Mouse (Mus musculus): ENCODE measurements around the gene St6galnac5. TPM values are rescaled to one million over a fixed set of nuclear protein-coding genes. Genes with fewer than 3 reads are reported as not detected.

Gene St6galnac5
- polyA plus RNA-seq, 1 experiment from 2014 or later = 0.12 TPM

GRCm38 (mm10) chr3:152861978-152862377, 120.1 kb downstream of the St6galnac5 start:
- Histone ChIP-seq H3K9me3 (ENCODE audit: control insufficient read depth, low read length) (0 out of 2 replicates have a peak, but pooled peaks cover 4% of the 10 kb centered on the region), H3K9ac (ENCODE audit: low read length) (no peak overlapping the region), H3K4me1 (ENCODE audit: control insufficient read depth in 2 of 2, insufficient read depth in 2 of 2, low read length in 2 of 2) (no peaks in the 10 kb centered on the region), H3K36me3 (ENCODE audit: control insufficient read depth, insufficient read depth, low read length) (no peaks in the 10 kb centered on the region), H3K4me2 (ENCODE audit: low read length) (no peak overlapping the region), H3K4me3 (ENCODE audit: control insufficient read depth in 1 of 2, insufficient read depth in 1 of 2, low read depth in 1 of 2, low read length in 2 of 2) (no peak overlapping the region), H3K27ac (replicated peaks in 1 of 2; ENCODE audit: control insufficient read depth in 1 of 2, insufficient read depth in 1 of 2, low read depth in 2 of 2, low read length in 2 of 2) (no peak overlapping the region), H3K27me3 (ENCODE audit: control insufficient read depth, insufficient read depth, low read length) (no peaks in the 10 kb centered on the region)
- WGBS = 73% methylated on average over 1 of the region's 1 CpGs
- no peak for ATAC-seq (ENCODE audit: insufficient number of reproducible peaks, insufficient read depth, low FRiP score, low read depth)

GRCm38 (mm10) chr3:152861450-152861849, 120.6 kb downstream of the St6galnac5 start:
- H3K4me2 ChIP-seq (ENCODE audit: low read length) = no peak overlapping the region
- no peaks in the 10 kb centered on the region for H3K36me3 ChIP-seq (ENCODE audit: control insufficient read depth, insufficient read depth, low read length)
- 0 out of 2 replicates have a peak, but pooled peaks cover 4% of the 10 kb centered on the region for H3K9me3 ChIP-seq (ENCODE audit: control insufficient read depth, low read length)
- H3K4me3 ChIP-seq (ENCODE audit: control insufficient read depth in 1 of 2, insufficient read depth in 1 of 2, low read depth in 1 of 2, low read length in 2 of 2) = no peak overlapping the region
- H3K27ac ChIP-seq (replicated peaks in 1 of 2; ENCODE audit: control insufficient read depth in 1 of 2, insufficient read depth in 1 of 2, low read depth in 2 of 2, low read length in 2 of 2) = no peak overlapping the region
- no peaks in the 10 kb centered on the region for H3K27me3 ChIP-seq (ENCODE audit: control insufficient read depth, insufficient read depth, low read length)
- WGBS = 86% methylated on average over 4 of the region's 4 CpGs
- ATAC-seq (ENCODE audit: insufficient number of reproducible peaks, insufficient read depth, low FRiP score, low read depth) = no peak
- no peak overlapping the region for H3K9ac ChIP-seq (ENCODE audit: low read length)
- H3K4me1 ChIP-seq (ENCODE audit: control insufficient read depth in 2 of 2, insufficient read depth in 2 of 2, low read length in 2 of 2) = no peaks in the 10 kb centered on the region

GRCm38 (mm10) chr3:152856095-152856494, 126.0 kb downstream of the St6galnac5 start:
- no peak overlapping the region for H3K4me2 ChIP-seq (ENCODE audit: low read length)
- no peaks in the 10 kb centered on the region for H3K4me1 ChIP-seq (ENCODE audit: control insufficient read depth in 2 of 2, insufficient read depth in 2 of 2, low read length in 2 of 2)
- no peak overlapping the region for H3K4me3 ChIP-seq (ENCODE audit: control insufficient read depth in 1 of 2, insufficient read depth in 1 of 2, low read depth in 1 of 2, low read length in 2 of 2)
- no peaks in the 10 kb centered on the region for H3K27me3 ChIP-seq (ENCODE audit: control insufficient read depth, insufficient read depth, low read length)
- no peaks in the 10 kb centered on the region for H3K36me3 ChIP-seq (ENCODE audit: control insufficient read depth, insufficient read depth, low read length)
- H3K9ac ChIP-seq (ENCODE audit: low read length) = no peak overlapping the region
- no peaks in the 10 kb centered on the region for H3K9me3 ChIP-seq (ENCODE audit: control insufficient read depth, low read length)
- ATAC-seq (ENCODE audit: insufficient number of reproducible peaks, insufficient read depth, low FRiP score, low read depth) = no peak
- no peak overlapping the region for H3K27ac ChIP-seq (replicated peaks in 1 of 2; ENCODE audit: control insufficient read depth in 1 of 2, insufficient read depth in 1 of 2, low read depth in 2 of 2, low read length in 2 of 2)
- 65% methylated on average over 10 of the region's 10 CpGs for WGBS

- H3K4me2 ChIP-seq (ENCODE audit: low read length) = no peak overlapping the region
- no peak overlapping the region for H3K9ac ChIP-seq (ENCODE audit: low read length)
- WGBS = 47% methylated on average over 12 of the region's 12 CpGs
- H3K4me1 ChIP-seq (ENCODE audit: control insufficient read depth in 2 of 2, insufficient read depth in 2 of 2, low read length in 2 of 2) = no peaks in the 10 kb centered on the region
- no peak for ATAC-seq (ENCODE audit: insufficient number of reproducible peaks, insufficient read depth, low FRiP score, low read depth)
- H3K27me3 ChIP-seq (ENCODE audit: control insufficient read depth, insufficient read depth, low read length) = no peaks in the 10 kb centered on the region
- H3K4me3 ChIP-seq (ENCODE audit: control insufficient read depth in 1 of 2, insufficient read depth in 1 of 2, low read depth in 1 of 2, low read length in 2 of 2) = no peak overlapping the region
- H3K36me3 ChIP-seq (ENCODE audit: control insufficient read depth, insufficient read depth, low read length) = no peaks in the 10 kb centered on the region
- no peak overlapping the region for H3K27ac ChIP-seq (replicated peaks in 1 of 2; ENCODE audit: control insufficient read depth in 1 of 2, insufficient read depth in 1 of 2, low read depth in 2 of 2, low read length in 2 of 2)
- H3K9me3 ChIP-seq (ENCODE audit: control insufficient read depth, low read length) = no peaks in the 10 kb centered on the region
Measured at GRCm38 (mm10) chr3:152855006-152855614, 126.9 kb downstream of the St6galnac5 start.

- Histone ChIP-seq H3K4me2 (ENCODE audit: low read length) (no peak overlapping the region), H3K27ac (replicated peaks in 1 of 2; ENCODE audit: control insufficient read depth in 1 of 2, insufficient read depth in 1 of 2, low read depth in 2 of 2, low read length in 2 of 2) (no peak overlapping the region), H3K9me3 (ENCODE audit: control insufficient read depth, low read length) (no peaks in the 10 kb centered on the region), H3K27me3 (ENCODE audit: control insufficient read depth, insufficient read depth, low read length) (no peaks in the 10 kb centered on the region), H3K36me3 (ENCODE audit: control insufficient read depth, insufficient read depth, low read length) (no peaks in the 10 kb centered on the region), H3K9ac (ENCODE audit: low read length) (no peak overlapping the region), H3K4me3 (ENCODE audit: control insufficient read depth in 1 of 2, insufficient read depth in 1 of 2, low read depth in 1 of 2, low read length in 2 of 2) (no peak overlapping the region), H3K4me1 (ENCODE audit: control insufficient read depth in 2 of 2, insufficient read depth in 2 of 2, low read length in 2 of 2) (peaks cover 0 to 2% of the 10 kb centered on the region in 2 experiments; a peak in 1 of 4 replicates)
- ATAC-seq (ENCODE audit: insufficient number of reproducible peaks, insufficient read depth, low FRiP score, low read depth) = no peak
Measured at GRCm38 (mm10) chr3:152843925-152844324, 138.1 kb downstream of the St6galnac5 start.

GRCm38 (mm10) chr3:152842648-152843047, 139.4 kb downstream of the St6galnac5 start:
- Histone ChIP-seq H3K27me3 (ENCODE audit: control insufficient read depth, insufficient read depth, low read length) (no peaks in the 10 kb centered on the region), H3K4me1 (ENCODE audit: control insufficient read depth in 2 of 2, insufficient read depth in 2 of 2, low read length in 2 of 2) (peaks cover 0 to 2% of the 10 kb centered on the region in 2 experiments; a peak in 1 of 4 replicates), H3K9ac (ENCODE audit: low read length) (no peak overlapping the region), H3K36me3 (ENCODE audit: control insufficient read depth, insufficient read depth, low read length) (no peaks in the 10 kb centered on the region), H3K27ac (replicated peaks in 1 of 2; ENCODE audit: control insufficient read depth in 1 of 2, insufficient read depth in 1 of 2, low read depth in 2 of 2, low read length in 2 of 2) (no peak overlapping the region), H3K4me2 (ENCODE audit: low read length) (no peak overlapping the region), H3K9me3 (ENCODE audit: control insufficient read depth, low read length) (no peaks in the 10 kb centered on the region), H3K4me3 (ENCODE audit: control insufficient read depth in 1 of 2, insufficient read depth in 1 of 2, low read depth in 1 of 2, low read length in 2 of 2) (no peak overlapping the region)
- 67% methylated on average over 3 of the region's 3 CpGs for WGBS
- ATAC-seq (ENCODE audit: insufficient number of reproducible peaks, insufficient read depth, low FRiP score, low read depth) = no peak

- H3K36me3 ChIP-seq (ENCODE audit: control insufficient read depth, insufficient read depth, low read length) = no peaks in the 10 kb centered on the region
- WGBS = 63% methylated on average over 6 of the region's 6 CpGs
- no peaks in the 10 kb centered on the region for H3K9me3 ChIP-seq (ENCODE audit: control insufficient read depth, low read length)
- no peak for ATAC-seq (ENCODE audit: insufficient number of reproducible peaks, insufficient read depth, low FRiP score, low read depth)
- no peaks in the 10 kb centered on the region for H3K27me3 ChIP-seq (ENCODE audit: control insufficient read depth, insufficient read depth, low read length)
- H3K4me3 ChIP-seq (ENCODE audit: control insufficient read depth in 1 of 2, insufficient read depth in 1 of 2, low read depth in 1 of 2, low read length in 2 of 2) = no peak overlapping the region
- peaks cover 0 to 2% of the 10 kb centered on the region in 2 experiments; a peak in 1 of 4 replicates for H3K4me1 ChIP-seq (ENCODE audit: control insufficient read depth in 2 of 2, insufficient read depth in 2 of 2, low read length in 2 of 2)
- no peak overlapping the region for H3K9ac ChIP-seq (ENCODE audit: low read length)
- no peak overlapping the region for H3K27ac ChIP-seq (replicated peaks in 1 of 2; ENCODE audit: control insufficient read depth in 1 of 2, insufficient read depth in 1 of 2, low read depth in 2 of 2, low read length in 2 of 2)
- H3K4me2 ChIP-seq (ENCODE audit: low read length) = no peak overlapping the region
Measured at GRCm38 (mm10) chr3:152841264-152841663, 140.8 kb downstream of the St6galnac5 start.

GRCm38 (mm10) chr3:152837938-152838337, 144.1 kb downstream of the St6galnac5 start:
- 61% methylated on average over 1 of the region's 1 CpGs for WGBS
- no peaks in the 10 kb centered on the region for H3K9me3 ChIP-seq (ENCODE audit: control insufficient read depth, low read length)

More at GRCm38 (mm10) chr3:152837938-152838337, 144.1 kb downstream of the St6galnac5 start:
- Histone ChIP-seq H3K4me3 (ENCODE audit: control insufficient read depth in 1 of 2, insufficient read depth in 1 of 2, low read depth in 1 of 2, low read length in 2 of 2) (no peak overlapping the region), H3K9ac (ENCODE audit: low read length) (no peak overlapping the region), H3K27ac (replicated peaks in 1 of 2; ENCODE audit: control insufficient read depth in 1 of 2, insufficient read depth in 1 of 2, low read depth in 2 of 2, low read length in 2 of 2) (no peak overlapping the region), H3K4me2 (ENCODE audit: low read length) (no peak overlapping the region), H3K4me1 (ENCODE audit: control insufficient read depth in 2 of 2, insufficient read depth in 2 of 2, low read length in 2 of 2) (peaks cover 0 to 2% of the 10 kb centered on the region in 2 experiments; a peak in 1 of 4 replicates), H3K27me3 (ENCODE audit: control insufficient read depth, insufficient read depth, low read length) (no peaks in the 10 kb centered on the region), H3K36me3 (ENCODE audit: control insufficient read depth, insufficient read depth, low read length) (no peaks in the 10 kb centered on the region)
- no peak for ATAC-seq (ENCODE audit: insufficient number of reproducible peaks, insufficient read depth, low FRiP score, low read depth)

All from heart, embryonic 14.5 days (tissue).